ENCODE assay signal across 8 mouse cellular contexts in the genomic region with DNA sequence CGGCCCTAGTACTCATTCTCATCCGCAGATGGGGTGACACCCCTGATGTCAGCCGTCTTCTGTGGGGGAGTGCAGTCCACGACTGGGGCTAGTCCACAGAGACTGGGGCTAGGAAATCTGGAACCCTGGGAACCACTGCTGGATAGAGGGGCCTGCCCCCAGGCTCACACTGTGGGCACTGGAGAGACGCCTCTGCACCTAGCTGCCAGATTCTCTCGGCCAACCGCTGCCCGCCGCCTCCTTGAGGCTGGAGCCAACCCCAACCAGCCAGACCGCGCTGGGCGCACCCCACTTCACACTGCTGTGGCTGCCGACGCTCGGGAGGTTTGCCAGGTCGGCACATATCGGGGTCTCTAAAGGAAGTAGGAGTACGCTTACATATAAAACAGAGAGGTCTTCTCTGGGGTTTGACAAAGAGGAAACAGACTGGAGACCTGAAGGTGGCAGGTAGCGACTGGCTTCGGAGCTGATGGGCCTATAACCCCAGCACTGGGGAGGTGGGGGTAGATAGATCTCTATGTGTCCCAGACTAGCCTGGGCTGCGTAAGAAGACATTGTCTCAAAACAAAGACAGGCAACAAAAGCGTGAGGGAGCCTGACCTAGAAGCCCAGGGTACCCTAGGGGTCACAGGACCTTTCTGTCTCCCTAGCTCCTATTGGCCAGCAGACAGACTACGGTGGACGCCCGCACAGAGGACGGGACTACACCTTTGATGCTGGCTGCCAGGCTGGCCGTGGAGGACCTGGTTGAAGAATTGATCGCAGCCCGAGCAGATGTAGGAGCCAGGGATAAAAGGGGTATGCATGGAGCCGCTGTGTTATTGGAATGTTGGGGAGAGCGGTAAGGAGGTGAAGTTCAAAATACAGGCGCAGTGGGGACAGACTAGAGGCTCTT. TPM values are rescaled to one million over a fixed set of nuclear protein-coding genes. Genes with fewer than 3 reads are reported as not detected.
DNase-seq lines count a peak whose midpoint lies in the region; ATAC-seq and TF ChIP-seq lines count a peak whose summit lies in the region.

No protein-coding gene starts in this region.

- H3K27ac ChIP-seq in kidney, adult 2 months (ENCODE audit: insufficient read depth, low read depth, low read length) = no peak overlapping the region
- H3K27ac ChIP-seq in forebrain, embryonic 11.5 days (ENCODE audit: low read depth, low read length) = peak overlapping the region; percentile 99
- H3K27ac ChIP-seq in liver, embryonic 12.5 days = no peak overlapping the region
- H3K27ac ChIP-seq in stomach, postnatal 0 days (replicated peaks) = peak overlapping the region; percentile 45; the same call in 1 of the 2 replicates

- H3K27me3 ChIP-seq in kidney, adult 2 months (replicated peaks; ENCODE audit: control insufficient read depth, insufficient read depth, low read length) = no peaks in the 10 kb centered on the region
- no peaks in the 10 kb centered on the region for H3K27me3 ChIP-seq in forebrain, embryonic 11.5 days (ENCODE audit: control insufficient read depth, insufficient read depth, low read length)
- peaks cover 13% of the 10 kb centered on the region for H3K27me3 ChIP-seq in liver, embryonic 12.5 days (replicated peaks)
- H3K27me3 ChIP-seq in stomach, postnatal 0 days (ENCODE audit: control insufficient read depth, insufficient read depth, low read length) = no peaks in the 10 kb centered on the region

- peak overlapping the region; percentile 80 for H3K9ac ChIP-seq in forebrain, embryonic 11.5 days (ENCODE audit: low read length)
- H3K9ac ChIP-seq in liver, embryonic 12.5 days = peak overlapping the region; percentile 88; the same call in 1 of the 2 replicates
- peak overlapping the region; percentile 89 for H3K9ac ChIP-seq in stomach, postnatal 0 days (ENCODE audit: low read length)

- ATAC-seq in forebrain, embryonic 11.5 days (replicated peaks; ENCODE audit: low FRiP score) = peak; percentile 5; the same call in 1 of the 2 replicates
- ATAC-seq in liver, embryonic 12.5 days = no peak
- ATAC-seq in stomach, postnatal 0 days (ENCODE audit: low FRiP score, low TSS enrichment) = no peak

- WGBS in kidney, adult 2 months = 41% methylated on average over 32 of the region's 32 CpGs
- WGBS in forebrain, embryonic 11.5 days = 18% methylated on average over 32 of the region's 32 CpGs
- 42% methylated on average over 32 of the region's 32 CpGs for WGBS in liver, embryonic 12.5 days (ENCODE audit: insufficient replicate concordance)
- WGBS in stomach, postnatal 0 days = 38% methylated on average over 32 of the region's 32 CpGs

- peak overlapping the region; percentile 69; the same call in 1 of the 2 replicates for H3K4me3 ChIP-seq in kidney, adult 2 months (ENCODE audit: insufficient read depth, low read depth, low read length)
- H3K4me3 ChIP-seq in forebrain, embryonic 11.5 days (ENCODE audit: low read depth, low read length) = peak overlapping the region; percentile 64
- H3K4me3 ChIP-seq in liver, embryonic 12.5 days = peak overlapping the region; percentile 83
- H3K4me3 ChIP-seq in stomach, postnatal 0 days (ENCODE audit: low read depth, low read length) = peak overlapping the region; percentile 73

- TF ChIP-seq POLR2A in kidney, adult 2 months (IDR thresholded peaks at IDR 0.05; ENCODE audit: low read depth, low read length) = no peak

- H3K4me1 ChIP-seq in kidney, adult 2 months (ENCODE audit: control insufficient read depth, insufficient read depth, low read length) = peaks cover 9% of the 10 kb centered on the region; the same call in 1 of the 2 replicates
- H3K4me1 ChIP-seq in forebrain, embryonic 11.5 days (replicated peaks; ENCODE audit: control insufficient read depth, insufficient read depth, low read length) = peaks cover 31% of the 10 kb centered on the region
- peaks cover 47% of the 10 kb centered on the region for H3K4me1 ChIP-seq in liver, embryonic 12.5 days
- peaks cover 7% of the 10 kb centered on the region for H3K4me1 ChIP-seq in stomach, postnatal 0 days (replicated peaks; ENCODE audit: control insufficient read depth, insufficient read depth)

- H3K9me3 ChIP-seq in forebrain, embryonic 11.5 days (ENCODE audit: control insufficient read depth, low read length) = no peaks in the 10 kb centered on the region
- no peaks in the 10 kb centered on the region for H3K9me3 ChIP-seq in liver, embryonic 12.5 days (replicated peaks)
- no peaks in the 10 kb centered on the region for H3K9me3 ChIP-seq in stomach, postnatal 0 days (ENCODE audit: control insufficient read depth, low read length)

- no peak for DNase-seq in kidney, adult 2 months
- no peak for DNase-seq in kidney, postnatal 14 days
- DNase-seq in R1 (ENCODE audit: low read depth, low spot score) = peak; percentile 31
- DNase-seq in forebrain, embryonic 11.5 days (ENCODE audit: low spot score) = no peak
- no peak for DNase-seq in stomach, postnatal 0 days (ENCODE audit: low spot score)
- no peak for DNase-seq in T-cell, adult 2 months (ENCODE audit: low spot score)
- DNase-seq in ovary, postnatal 36 days (ENCODE audit: low spot score) = no peak

- H3K36me3 ChIP-seq in kidney, adult 2 months (ENCODE audit: control insufficient read depth, insufficient read depth, low read length) = no peaks in the 10 kb centered on the region
- H3K36me3 ChIP-seq in forebrain, embryonic 11.5 days (ENCODE audit: control insufficient read depth, insufficient read depth, low read length) = no peaks in the 10 kb centered on the region
- no peaks in the 10 kb centered on the region for H3K36me3 ChIP-seq in liver, embryonic 12.5 days
- no peaks in the 10 kb centered on the region for H3K36me3 ChIP-seq in stomach, postnatal 0 days (ENCODE audit: control insufficient read depth, insufficient read depth, low read length)

- H3K4me2 ChIP-seq in forebrain, embryonic 11.5 days (ENCODE audit: low read depth, low read length, severe bottlenecking) = peak overlapping the region; percentile 87
- H3K4me2 ChIP-seq in liver, embryonic 12.5 days = peak overlapping the region; percentile 99
- peak overlapping the region; percentile 99 for H3K4me2 ChIP-seq in stomach, postnatal 0 days (replicated peaks; ENCODE audit: low read depth)

- no peak for TF ChIP-seq CTCF in kidney, adult 2 months (conservative IDR thresholded peaks at IDR 0.05; ENCODE audit: insufficient read depth, insufficient read length, low read depth, low read length)
- 0 out of 2 replicates have a peak, but pooled peaks have one; percentile 2 for TF ChIP-seq CTCF in stomach, postnatal 0 days (IDR thresholded peaks at IDR 0.05; ENCODE audit: low read depth)

- TF ChIP-seq EP300 in stomach, postnatal 0 days (optimal IDR thresholded peaks at IDR 0.05) = no peak

RNA-seq across cellular contexts. Expression of a gene that starts 3.5 kb away (rescaled TPM):
- 10.3 and 12.8 TPM in 2 replicates for polyA plus RNA-seq in kidney, adult 2 months (2012; rRNA removed)
- 2.6 and 4.3 TPM in 2 replicates for polyA plus RNA-seq in forebrain, embryonic 11.5 days (2014; fragmentation: Nextera tagmentation; extraction: Ambion mirVana)
- polyA plus RNA-seq in liver, embryonic 12.5 days (2016; fragmentation: Nextera tagmentation; extraction: Ambion mirVana) = 10.7 and 11.0 TPM in 2 replicates
- polyA plus RNA-seq in stomach, postnatal 0 days (2015; fragmentation: Nextera tagmentation; extraction: Ambion mirVana) = 7.8 and 8.2 TPM in 2 replicates

RNA-seq across cellular contexts. Expression of a gene that starts 4.9 kb away (rescaled TPM):
- 51.3 and 56.2 TPM in 2 replicates for polyA plus RNA-seq in kidney, adult 2 months (2012; rRNA removed)
- 17.8 and 17.9 TPM in 2 replicates for polyA plus RNA-seq in forebrain, embryonic 11.5 days (2014; fragmentation: Nextera tagmentation; extraction: Ambion mirVana)
- 6.9 and 8.3 TPM in 2 replicates for polyA plus RNA-seq in liver, embryonic 12.5 days (2016; fragmentation: Nextera tagmentation; extraction: Ambion mirVana)
- 4.3 and 4.6 TPM in 2 replicates for polyA plus RNA-seq in stomach, postnatal 0 days (2015; fragmentation: Nextera tagmentation; extraction: Ambion mirVana)

RNA-seq across cellular contexts. Expression of a gene that starts 11.5 kb away (rescaled TPM):
- 2.1 TPM in 2 replicates for polyA plus RNA-seq in kidney, adult 2 months (2012; rRNA removed)
- 2.4 and 4.0 TPM in 2 replicates for polyA plus RNA-seq in forebrain, embryonic 11.5 days (2014; fragmentation: Nextera tagmentation; extraction: Ambion mirVana)
- 1.3 and 1.5 TPM in 2 replicates for polyA plus RNA-seq in liver, embryonic 12.5 days (2016; fragmentation: Nextera tagmentation; extraction: Ambion mirVana)
- polyA plus RNA-seq in stomach, postnatal 0 days (2015; fragmentation: Nextera tagmentation; extraction: Ambion mirVana) = 1.5 and 1.8 TPM in 2 replicates

RNA-seq across cellular contexts. Expression of a gene that starts 17.4 kb away (rescaled TPM):
- 208 and 256 TPM in 2 replicates for polyA plus RNA-seq in kidney, adult 2 months (2012; rRNA removed)
- 158 and 169 TPM in 2 replicates for polyA plus RNA-seq in forebrain, embryonic 11.5 days (2014; fragmentation: Nextera tagmentation; extraction: Ambion mirVana)
- 94.8 and 101 TPM in 2 replicates for polyA plus RNA-seq in liver, embryonic 12.5 days (2016; fragmentation: Nextera tagmentation; extraction: Ambion mirVana)
- polyA plus RNA-seq in stomach, postnatal 0 days (2015; fragmentation: Nextera tagmentation; extraction: Ambion mirVana) = 82.9 and 83.6 TPM in 2 replicates

RNA-seq across cellular contexts. Expression of a gene that starts 17.9 kb away (rescaled TPM):
- 245 and 294 TPM in 2 replicates for polyA plus RNA-seq in kidney, adult 2 months (2012; rRNA removed)
- polyA plus RNA-seq in forebrain, embryonic 11.5 days (2014; fragmentation: Nextera tagmentation; extraction: Ambion mirVana) = 93.4 and 101 TPM in 2 replicates
- 31.2 and 31.7 TPM in 2 replicates for polyA plus RNA-seq in liver, embryonic 12.5 days (2016; fragmentation: Nextera tagmentation; extraction: Ambion mirVana)
- 27.6 and 31.3 TPM in 2 replicates for polyA plus RNA-seq in stomach, postnatal 0 days (2015; fragmentation: Nextera tagmentation; extraction: Ambion mirVana)

Comparison
In these comparisons a context has a peak if more than half of its experiments do, and no peak if none do; other contexts are left out.
1. H3K27ac ChIP-seq: peak in forebrain, embryonic 11.5 days (single experiment) and stomach, postnatal 0 days (single experiment); none in kidney, adult 2 months (single experiment) and liver, embryonic 12.5 days (single experiment).
2. Peak in every context shown above with its lines, with median percentiles within 50 percentile points of each other: H3K4me3 ChIP-seq, H3K4me2 ChIP-seq and H3K9ac ChIP-seq.